Mouse (Mus musculus) WW6 (cell line): ENCODE data around the gene Mfsd6l.
A peak's percentile ranks its signal among the peaks of the same experiment; 100 is the strongest.

Experiments
- DNase-seq: peaks from one replicate; pipeline ENCODE4 v3.0.0-alpha.2; 2013; ENCODE audit warnings: low read depth, low spot score

Gene Mfsd6l

GRCm38 (mm10) chr11:68553981-68554471 lies 2.0 kb upstream of the Mfsd6l start:
- no peak for DNase-seq

- DNase-seq, result no peak
These were observed 3.6 kb downstream of the Mfsd6l start for GRCm38 (mm10) chr11:68559546-68559945.

GRCm38 (mm10) chr11:68561957-68562950 lies 6.3 kb downstream of the Mfsd6l start:
- DNase-seq, result no peak

- DNase-seq, result no peak
These were observed 8.5 kb downstream of the Mfsd6l start for GRCm38 (mm10) chr11:68564356-68565031.

- no peak for DNase-seq
These were observed 9.0 kb downstream of the Mfsd6l start for GRCm38 (mm10) chr11:68565032-68565429.

- DNase-seq, result no peak
These were observed 10.6 kb downstream of the Mfsd6l start for GRCm38 (mm10) chr11:68566447-68567059.

- DNase-seq, result no peak
These were observed 14.9 kb downstream of the Mfsd6l start for GRCm38 (mm10) chr11:68570861-68571260.

GRCm38 (mm10) chr11:68577076-68577475 lies 21.1 kb downstream of the Mfsd6l start:
- no peak for DNase-seq

GRCm38 (mm10) chr11:68579462-68579881 lies 23.5 kb downstream of the Mfsd6l start:
- no peak for DNase-seq

- no peak for DNase-seq
These were observed 24.6 kb downstream of the Mfsd6l start for GRCm38 (mm10) chr11:68580566-68580965.

- DNase-seq, result no peak
These were observed 27.2 kb downstream of the Mfsd6l start for GRCm38 (mm10) chr11:68583225-68583624.

GRCm38 (mm10) chr11:68583906-68584480 lies 28.0 kb downstream of the Mfsd6l start:
- DNase-seq, result no peak

GRCm38 (mm10) chr11:68585890-68586289 lies 29.9 kb downstream of the Mfsd6l start:
- DNase-seq, result no peak

GRCm38 (mm10) chr11:68586721-68587120 lies 30.7 kb downstream of the Mfsd6l start, which contains the start of gene Ccdc42:
Gene Ccdc42, plus strand, starts transcription at chr11:68587021.
- no peak for DNase-seq

GRCm38 (mm10) chr11:68589055-68589809 lies 33.2 kb downstream of the Mfsd6l start:
- peak; percentile 65 for DNase-seq

- no peak for DNase-seq
These were observed 35.7 kb downstream of the Mfsd6l start for GRCm38 (mm10) chr11:68591708-68592107.

GRCm38 (mm10) chr11:68593247-68593646 lies 37.3 kb downstream of the Mfsd6l start:
- no peak for DNase-seq

GRCm38 (mm10) chr11:68597912-68598311 lies 41.9 kb downstream of the Mfsd6l start:
- no peak for DNase-seq

- DNase-seq, result no peak
These were observed 44.6 kb downstream of the Mfsd6l start for GRCm38 (mm10) chr11:68600551-68601021.

GRCm38 (mm10) chr11:68601486-68601991 lies 45.6 kb downstream of the Mfsd6l start:
- DNase-seq, result no peak
